Mouse (Mus musculus): ENCODE results near the gene Rps19bp1.

Gene Rps19bp1

DNA sequence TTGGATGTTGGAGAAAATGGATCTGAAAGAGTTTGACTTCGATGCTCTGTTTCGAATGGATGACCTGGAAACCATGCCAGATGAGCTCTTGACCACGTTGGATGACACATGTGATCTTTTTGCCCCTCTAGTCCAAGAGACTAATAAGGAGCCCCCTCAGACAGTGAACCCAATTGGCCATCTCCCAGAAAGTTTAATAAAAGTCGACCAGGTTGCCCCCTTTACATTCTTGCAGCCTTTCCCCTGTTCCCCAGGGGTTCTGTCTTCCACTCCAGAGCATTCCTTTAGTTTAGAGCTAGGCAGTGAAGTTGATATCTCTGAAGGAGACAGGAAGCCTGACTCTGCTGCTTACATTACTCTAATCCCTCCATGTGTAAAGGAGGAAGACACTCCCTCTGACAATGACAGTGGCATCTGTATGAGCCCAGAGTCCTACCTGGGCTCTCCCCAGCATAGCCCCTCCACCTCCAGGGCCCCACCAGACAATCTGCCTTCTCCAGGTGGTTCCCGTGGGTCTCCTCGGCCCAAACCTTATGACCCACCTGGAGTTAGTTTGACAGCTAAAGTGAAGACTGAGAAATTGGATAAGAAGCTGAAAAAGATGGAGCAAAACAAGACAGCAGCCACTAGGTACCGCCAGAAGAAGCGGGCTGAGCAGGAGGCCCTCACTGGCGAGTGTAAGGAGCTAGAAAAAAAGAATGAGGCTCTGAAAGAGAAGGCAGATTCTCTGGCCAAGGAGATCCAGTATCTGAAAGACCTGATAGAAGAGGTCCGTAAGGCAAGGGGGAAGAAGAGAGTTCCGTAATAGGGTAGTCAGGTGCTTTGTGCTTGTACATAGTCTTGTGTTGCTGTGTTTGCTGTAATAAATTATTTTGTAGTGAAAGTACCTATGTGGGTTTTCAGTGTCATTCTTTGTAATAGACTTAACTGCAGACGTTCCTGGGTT is 7.2 kb downstream of the Rps19bp1 start:
- no peak for DNase-seq

DNA sequence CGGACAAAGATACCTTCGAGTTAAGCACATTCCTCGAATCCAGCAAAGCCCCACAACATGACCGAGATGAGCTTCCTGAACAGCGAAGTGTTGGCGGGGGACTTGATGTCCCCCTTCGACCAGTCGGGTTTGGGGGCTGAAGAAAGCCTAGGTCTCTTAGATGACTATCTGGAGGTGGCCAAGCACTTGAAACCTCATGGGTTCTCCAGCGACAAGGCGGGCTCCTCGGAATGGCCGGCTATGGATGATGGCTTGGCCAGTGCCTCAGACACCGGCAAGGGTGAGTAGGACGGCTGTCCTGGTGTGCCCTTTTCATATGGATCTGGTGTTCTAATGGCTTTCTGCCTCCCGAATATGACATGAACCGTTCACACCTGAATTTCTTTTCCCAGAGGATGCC is 7.9 kb downstream of the Rps19bp1 start:
- no peak for DNase-seq

DNA sequence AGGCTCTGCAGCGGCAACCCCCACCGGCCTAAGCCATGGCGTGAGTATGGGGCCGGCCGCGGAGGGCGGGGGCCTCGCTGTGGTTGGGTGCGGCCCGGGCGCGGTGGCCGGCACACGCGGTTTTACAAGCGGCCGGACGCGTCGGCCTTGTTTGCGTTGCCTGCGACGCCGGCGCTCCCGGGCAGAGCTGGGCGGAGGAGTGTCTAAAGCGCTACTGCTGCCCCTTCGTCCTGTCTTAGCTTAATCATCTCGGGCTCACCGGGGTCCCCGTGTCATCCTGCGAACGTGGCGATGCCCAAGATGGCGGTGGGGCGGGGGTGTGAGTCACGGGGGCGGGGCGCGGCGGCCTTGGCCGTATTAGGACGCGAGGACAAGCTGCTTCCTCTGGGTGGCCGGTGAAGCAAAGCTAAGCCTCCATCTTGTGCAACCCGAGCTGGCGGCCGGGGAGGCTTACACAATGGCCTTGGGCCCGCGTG is 8.4 kb downstream of the Rps19bp1 start:
- DNase-seq: peak; percentile 69

DNA sequence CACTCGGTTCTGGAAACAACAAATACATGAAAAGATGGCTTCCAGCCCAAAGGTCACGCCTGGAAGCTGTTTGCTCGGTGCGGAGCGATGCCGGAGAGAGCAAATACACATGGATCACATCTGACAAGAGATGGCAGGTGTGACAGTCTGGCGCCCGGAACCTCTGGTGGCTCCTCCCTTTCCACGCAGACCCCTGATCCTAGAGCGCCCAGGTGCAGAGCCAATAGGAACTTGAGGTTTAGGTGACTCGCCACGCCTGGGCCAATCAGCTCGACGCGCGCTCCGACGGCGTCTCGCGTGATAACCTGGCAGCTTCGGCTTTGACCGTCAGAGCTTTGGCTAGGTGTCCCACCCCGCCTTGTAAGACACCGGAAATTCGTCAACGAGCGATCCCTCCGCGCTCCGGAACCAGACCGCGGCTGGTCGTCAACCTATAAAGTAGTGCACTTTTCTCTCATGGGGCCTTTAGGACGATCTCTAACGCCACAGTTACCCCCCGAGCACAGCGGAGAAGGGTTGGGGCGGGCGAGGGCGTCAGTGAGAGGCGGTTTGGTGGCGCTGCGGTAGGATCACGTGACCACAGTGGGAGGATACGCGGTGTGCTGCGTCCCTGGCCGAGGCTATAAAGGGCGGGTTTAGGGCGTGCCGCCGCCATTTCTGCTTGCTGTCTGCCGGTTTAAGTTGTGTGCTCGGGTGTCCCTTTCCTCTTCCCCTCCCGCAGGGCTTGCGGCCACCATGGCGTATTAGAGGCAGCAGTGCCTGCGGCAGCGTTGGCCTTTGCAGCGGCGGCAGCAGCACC is 9.1 kb downstream of the Rps19bp1 start, which contains the start of gene Atf4:
Gene Atf4, plus strand, starts transcription at position 338 of the 799 bp plus-strand sequence.
- peak; percentile 94 for DNase-seq

DNA sequence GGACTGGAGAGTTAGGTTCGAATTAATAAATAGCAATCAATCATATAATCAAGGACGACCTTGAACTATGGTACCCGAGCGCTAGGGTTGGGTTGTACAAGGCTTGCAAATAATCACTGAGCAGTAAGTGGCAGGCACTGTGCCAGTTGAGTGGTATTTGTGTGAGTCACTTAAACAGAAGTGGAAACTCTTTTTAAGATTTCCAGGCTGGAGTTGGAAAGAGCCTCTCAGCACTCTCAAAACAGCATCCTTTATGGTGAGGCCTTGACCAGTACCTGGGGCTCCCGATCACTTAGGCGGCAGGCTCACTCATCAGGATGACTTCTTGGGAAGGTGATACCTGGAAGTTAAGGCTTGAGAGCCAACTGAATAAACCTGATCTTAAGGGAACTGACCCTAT is 9.9 kb downstream of the Rps19bp1 start:
- DNase-seq: no peak

DNA sequence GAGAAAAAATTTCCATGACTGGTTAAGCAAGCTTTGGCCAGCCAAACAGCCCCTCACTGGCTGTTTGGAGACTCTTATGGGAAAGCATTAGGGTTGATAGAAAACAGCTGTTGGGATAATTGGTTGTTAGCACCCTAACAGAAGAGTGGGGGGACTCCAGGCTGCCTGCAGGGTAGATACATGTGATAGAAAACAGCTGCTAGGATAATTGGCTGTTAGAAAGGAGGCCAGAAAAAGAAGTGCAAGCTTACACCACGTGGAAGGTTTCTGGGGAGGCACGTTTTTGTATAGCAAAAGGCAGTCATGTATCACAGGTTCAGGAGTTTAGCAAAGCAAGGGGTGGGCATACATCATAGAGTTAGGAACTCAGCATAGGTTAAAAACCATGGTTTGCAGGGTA is 10.6 kb downstream of the Rps19bp1 start:
- no peak for DNase-seq

DNA sequence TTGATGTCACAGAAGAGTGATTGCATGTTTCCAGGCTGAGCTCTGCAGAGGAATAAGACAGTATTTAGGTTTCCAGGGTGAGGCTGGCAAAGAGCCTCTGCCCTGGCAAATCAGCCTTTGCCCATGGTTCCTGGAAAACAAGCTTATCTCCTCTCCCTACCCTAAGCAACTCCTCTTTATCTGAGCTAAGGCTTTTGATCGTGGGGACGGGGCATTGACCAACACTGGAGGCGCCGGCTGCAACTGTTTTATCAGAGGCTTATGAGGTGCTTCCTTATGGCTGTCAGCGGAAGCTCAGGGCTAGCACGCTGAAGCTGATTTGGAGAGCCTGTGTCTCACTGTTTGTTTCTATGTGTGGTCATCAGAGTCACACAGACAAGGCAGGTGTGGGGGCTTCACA is 13.5 kb downstream of the Rps19bp1 start:
- no peak for DNase-seq

DNA sequence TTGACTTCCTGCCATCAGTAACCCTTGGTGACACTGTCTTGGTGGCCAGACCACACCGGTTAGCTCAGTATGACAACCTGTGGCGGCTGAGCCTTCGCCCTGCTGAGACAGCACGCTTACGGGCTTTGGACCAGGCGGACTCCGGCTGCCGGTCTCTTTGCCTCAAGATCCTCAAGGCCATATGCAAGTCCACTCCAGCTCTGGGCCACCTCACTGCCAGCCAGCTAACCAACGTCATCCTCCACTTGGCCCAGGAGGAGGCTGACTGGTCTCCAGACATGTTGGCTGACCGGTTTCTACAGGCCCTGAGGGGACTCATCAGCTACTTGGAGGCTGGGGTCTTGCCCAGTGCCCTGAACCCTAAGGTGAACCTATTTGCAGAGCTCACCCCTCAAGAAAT is 14.4 kb downstream of the Rps19bp1 start:
- no peak for DNase-seq

DNA sequence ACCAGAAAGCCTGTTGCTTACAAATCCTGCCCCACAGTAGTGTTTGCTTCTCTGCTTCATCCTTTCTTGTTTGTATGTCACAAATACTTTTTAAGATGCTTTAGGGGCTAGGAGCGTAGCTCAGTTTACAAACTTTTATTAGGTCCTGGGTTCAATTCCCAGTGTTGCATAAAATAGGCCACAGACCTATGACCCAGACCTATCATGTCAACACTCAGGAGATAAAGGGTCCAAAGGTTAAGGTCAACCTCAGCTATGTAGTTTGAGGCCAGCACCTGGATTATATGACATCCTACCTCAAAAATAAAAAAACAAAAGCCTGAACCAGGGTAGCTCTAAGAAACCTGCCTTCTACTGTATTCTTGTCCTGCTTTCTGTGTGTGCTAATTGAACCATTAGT is 15.5 kb downstream of the Rps19bp1 start:
- DNase-seq: no peak

DNA sequence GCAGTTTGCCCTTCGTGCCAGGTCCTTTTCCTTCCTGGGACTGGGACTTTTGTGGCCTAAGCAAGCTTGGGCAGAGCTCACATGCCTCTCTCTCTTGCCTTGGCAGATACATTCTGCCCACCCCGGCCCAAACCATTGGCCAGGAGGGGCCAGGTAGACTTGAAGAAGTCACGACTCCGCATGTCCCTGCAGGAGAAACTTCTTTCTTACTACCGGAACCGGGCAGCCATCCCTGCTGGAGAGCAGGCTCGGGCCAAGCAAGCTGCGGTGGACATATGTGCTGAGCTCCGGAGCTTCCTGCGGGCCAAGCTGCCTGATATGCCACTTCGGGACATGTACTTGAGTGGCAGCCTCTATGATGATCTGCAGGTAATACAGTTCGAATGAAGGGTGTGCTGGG is 16.0 kb downstream of the Rps19bp1 start:
- DNase-seq: no peak

DNA sequence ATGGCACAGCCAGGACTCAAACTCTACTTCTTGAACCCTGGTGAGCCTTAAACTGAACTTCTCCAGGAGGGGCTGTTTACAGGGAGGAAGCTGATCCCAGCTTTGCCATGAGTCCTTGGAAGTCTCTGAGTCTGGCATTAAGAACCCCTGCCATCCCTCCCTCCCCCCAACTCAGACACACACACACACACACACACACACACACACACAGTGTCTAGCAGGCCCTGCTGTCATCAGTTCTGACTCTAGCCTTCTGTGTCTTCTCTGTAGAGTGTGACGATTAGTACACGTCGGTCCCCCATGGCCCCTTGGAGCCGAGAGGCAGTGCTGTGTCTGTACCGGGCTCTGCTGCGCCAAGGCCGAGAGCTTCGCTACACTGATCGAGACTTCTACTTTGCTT is 28.6 kb downstream of the Rps19bp1 start, which contains the start of gene AC140267.1:
Gene AC140267.1, plus strand, starts transcription at position 301 of the 400 bp plus-strand sequence.
- DNase-seq: no peak

DNA sequence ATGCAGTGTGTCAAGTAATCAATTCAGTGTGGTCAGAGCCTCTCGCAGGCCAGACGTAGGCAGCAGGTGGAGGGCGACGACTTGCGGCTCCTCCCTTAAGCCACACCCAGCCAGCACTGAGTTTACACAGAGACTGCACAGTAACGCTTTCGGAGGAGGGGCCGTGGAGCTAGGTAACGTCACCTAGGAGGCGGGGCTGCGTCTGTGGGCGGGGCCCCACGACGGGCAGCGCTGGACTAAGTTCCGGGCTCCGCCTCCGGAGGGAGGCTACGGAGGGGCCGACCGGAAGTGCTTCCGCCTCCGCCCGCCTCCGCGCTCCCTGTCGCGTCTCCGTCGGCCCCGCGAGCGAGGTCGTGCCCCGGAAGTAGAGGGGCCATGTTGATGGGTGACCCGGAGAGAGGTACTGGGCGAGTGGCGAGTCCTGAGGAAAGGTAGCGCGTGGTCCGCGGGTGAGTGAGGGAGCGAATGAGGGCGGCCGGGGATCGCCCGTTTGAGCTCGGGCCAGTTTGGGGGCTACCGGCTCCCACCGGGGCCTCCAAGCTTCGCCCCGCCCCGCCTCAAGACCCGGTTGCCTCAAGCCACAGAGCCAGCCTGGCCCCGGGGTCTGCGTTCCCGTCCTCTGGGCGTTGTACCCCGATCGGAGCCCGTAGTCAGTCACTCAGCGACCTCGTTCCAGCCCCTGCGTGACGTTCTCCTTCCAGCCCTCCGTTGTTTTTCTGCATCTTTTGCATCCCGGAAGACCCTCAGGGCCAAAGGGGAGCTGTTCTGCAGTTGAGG is 30.2 kb downstream of the Rps19bp1 start, which contains the start of gene Mief1:
Gene Mief1, plus strand, starts transcription at position 286 of the 777 bp plus-strand sequence.
- DNase-seq: peak; percentile 91

DNA sequence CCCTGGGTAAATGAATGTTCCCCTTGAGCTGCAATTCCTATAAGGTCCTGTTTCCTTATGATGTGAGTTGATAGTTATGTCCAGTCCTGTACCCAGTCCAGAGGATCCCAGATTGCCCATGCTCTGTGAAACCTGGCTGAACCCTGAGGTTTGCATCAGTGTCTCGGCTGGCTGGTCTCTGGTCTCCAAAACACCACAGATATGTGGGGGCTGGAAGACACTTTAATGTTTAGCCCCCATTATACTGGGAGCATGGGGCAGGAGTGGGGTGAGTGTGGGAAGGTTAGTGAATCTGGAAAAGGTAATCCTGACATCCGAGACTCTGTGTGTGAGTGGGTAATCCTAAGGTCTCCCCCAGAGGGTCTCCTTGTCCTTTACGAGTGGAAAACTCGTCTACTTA is 31.1 kb downstream of the Rps19bp1 start:
- DNase-seq: no peak

DNA sequence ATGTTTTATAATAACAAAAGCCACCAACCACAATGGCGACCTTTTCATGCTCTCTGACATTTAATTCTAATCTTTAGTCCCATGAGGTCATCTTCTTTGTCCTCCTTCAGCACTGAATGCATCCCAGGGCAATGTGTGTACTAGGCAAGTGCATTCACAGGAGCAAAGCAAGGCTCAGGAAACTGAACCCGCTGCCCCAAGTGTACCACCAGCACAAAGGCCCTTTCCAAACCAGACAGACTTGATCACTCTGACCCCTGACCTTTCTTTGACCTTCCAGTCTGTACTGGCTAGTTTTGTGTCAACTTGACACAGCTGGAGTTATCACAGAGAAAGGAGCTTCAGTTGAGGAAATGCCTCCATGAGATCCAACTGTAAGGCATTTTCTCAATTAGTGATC is 31.8 kb downstream of the Rps19bp1 start:
- no peak for DNase-seq

DNA sequence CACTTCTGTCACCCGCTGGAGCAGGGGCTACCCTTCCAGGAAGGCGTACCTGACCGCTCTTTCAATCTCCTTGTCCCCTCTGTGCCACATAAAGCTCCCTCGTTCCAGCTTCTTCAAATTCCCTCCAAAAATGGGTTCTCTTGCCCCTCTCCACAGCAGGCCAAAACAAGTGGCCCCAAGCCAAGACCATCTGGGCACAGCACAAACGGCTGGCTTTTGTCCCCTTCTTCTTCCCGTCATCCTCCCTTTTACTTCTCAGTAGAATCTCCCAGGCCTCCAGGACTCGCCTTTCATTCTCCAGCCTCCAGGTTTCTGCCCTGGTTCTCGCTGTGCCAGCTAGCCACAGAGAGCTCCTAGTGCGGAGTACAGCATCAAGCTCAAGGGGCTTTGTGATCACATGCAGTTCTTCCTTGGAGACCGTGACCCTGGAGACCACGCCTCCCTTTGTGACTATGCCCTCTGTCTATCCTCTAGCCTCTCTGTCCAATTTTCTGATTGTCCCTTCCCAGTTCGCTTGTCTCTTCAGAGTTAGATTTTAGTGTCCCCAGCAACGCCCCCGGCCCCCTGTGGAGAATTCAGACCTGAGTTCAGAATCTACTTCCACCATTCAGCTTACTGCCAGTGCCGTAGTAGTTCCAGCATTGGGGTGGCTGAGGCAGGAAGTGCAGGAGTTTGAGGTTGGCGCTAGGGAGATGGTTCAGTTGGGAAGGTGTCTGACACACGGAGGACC is 35.9 kb downstream of the Rps19bp1 start:
- DNase-seq: no peak

DNA sequence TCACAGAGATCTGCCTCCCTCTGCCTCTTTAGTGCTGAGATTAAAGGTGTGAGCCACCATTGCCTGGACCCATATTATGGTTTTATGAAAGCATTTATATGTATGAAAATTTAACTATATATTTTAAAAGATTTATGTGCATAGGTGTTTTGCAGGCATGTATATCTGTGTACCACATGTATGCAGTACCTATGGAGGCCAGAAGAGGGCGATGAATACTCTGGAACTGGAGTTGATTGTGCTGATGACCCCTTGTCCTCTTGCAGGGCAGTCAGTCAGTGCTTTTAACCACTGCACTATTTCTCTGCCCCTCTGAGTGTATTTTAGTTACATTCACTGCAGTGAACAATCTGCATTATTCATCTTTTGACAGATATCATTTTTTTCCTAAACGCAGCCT is 38.3 kb downstream of the Rps19bp1 start:
- DNase-seq: peak; percentile 57

DNA sequence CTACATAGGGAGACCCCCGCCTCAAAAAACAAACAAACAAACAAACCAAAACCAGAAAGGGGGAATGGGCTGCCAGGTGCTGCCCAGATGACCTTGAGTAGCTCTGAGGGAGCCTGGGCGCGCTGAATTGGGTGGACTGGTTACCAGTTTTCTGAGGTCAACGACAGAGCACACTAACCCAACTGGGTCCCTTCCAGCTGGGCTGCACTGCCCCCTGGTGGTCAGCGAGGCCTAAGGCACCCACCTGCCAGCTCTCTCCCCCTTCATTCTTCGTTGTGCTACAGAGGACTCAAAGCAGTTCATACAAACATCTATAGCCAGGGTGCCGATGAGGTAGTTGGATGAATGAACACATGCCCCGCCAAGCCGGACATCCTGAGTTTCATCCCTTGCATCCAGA is 38.9 kb downstream of the Rps19bp1 start:
- peak; percentile 82 for DNase-seq

DNA sequence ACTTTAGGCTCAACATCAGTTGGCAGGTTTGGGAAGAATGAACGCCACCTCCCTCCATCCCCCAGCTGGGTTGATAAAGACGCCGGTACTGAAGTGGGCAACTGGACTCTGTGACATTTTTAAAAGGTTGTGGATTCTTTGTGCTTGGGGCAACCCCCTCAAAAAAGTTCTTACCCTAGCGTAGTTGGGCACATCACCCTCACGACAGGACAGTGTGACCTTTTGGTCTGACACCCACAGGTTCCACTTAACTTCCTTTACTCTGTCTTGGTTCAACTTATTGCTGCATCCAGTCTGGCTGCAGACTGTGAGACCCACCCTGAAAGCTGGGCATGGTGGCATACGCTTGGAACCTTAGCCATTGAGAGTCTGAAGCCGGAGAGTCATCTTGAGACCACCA is 40.4 kb downstream of the Rps19bp1 start:
- DNase-seq: no peak

DNA sequence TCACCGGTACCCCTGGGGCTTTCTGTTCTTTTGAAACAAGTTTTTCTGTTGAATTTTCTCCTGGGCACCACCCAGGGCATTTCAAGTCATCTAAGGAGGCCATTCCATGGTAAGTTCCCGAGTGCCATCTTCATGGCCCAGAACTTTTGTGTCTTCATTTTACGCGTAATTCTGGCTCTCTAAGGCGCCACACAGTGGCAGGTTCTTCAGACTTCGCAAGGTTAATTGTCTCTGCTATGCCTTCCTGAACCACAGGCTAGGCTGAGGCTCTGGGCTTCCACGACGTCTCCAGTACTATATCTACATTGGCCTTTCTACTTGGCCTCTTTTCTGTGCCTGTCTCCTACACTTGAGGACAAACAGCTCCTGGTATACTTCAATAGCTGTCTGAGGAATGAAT is 43.1 kb downstream of the Rps19bp1 start:
- no peak for DNase-seq

DNA sequence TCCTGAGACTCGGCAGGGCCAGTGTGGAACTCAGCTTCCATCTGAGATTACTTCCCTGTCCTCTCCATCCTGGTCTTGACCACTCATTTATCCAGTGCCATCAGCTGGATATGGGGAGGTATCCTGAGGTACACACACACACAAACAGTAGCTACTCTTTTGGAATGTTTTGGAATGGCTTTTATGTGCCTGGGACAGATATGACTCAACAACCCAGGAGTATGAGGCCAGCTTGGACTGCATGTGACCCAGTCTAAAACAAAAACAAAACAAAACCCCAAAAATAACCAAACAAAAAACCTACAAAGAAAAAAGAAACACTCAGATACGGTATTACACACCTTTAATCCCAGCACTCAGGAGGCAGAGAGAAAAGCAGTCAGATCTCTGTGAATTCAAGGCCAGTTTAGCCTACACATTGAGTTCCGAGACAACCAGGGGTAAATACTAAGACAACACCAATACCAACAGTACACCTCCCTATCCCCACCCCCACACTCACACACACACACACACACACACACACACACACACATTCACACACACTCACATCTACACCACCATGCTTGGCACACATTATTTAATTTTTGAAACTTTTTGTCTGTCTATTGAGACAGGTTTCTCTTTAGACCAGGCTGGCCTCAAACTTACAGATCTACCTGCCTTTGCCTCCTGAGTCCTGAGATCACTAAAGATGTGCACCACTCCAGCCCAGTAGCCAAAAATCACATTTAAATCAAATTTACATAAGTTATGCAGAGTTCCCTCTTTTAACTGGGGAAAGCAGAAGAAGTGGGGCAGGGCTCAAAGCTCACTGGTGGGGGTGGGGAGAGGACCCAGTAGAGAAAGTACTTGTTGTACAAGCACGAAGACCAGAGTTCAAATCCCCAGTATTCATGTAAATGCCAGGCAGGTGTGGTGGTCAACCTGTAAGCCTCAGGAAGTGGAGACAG is 44.1 kb downstream of the Rps19bp1 start:
- no peak for DNase-seq

DNA sequence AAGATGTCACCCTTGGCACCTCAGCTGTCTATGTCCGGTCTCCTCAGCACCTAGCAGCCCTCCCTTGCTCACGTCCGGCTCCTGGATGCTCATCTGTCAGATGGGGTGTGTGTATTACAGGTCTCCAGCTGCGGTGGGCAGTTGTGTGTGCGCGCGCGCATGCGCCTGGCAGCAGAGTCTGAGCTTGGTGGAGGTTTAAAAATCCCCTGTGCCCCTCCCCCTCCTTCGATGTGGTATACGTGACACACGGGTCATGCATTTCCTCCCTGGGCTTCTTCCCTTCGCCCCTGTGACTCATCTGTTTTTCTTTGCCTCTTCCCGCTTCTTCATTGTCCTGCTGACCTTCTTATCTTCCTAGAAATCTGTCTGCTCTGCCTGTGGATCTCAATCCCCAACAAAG is 44.9 kb downstream of the Rps19bp1 start:
- no peak for DNase-seq

Measured in right cerebral cortex, postnatal 4 days (tissue).